Mouse (Mus musculus): ENCODE data around the gene Gm20503. TPM values are rescaled to one million over a fixed set of nuclear protein-coding genes. Genes with fewer than 3 reads are reported as not detected.

Gm20503 gene
- polyA plus RNA-seq, 1 experiment from 2014 or later = 6.9 TPM

DNA sequence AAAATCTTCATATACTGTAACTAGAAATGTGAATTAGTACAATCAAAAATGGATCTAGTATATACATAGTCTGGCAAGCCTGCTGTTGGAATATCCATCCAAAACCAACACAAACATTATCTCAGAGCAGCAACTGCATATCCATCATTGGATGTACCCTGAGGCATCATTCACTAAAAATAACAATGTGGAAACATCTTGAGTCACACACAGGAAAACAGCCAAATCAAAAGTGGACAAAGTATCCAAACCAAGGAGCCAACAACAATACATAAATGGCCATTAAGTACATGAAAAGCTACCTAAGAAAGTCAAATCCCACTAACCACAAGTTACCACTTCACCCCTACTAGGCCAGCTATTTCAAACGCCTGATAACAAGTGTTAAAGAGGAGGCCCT is 86.4 kb downstream of the Gm20503 start:
- H3K36me3 ChIP-seq (ENCODE audit: control insufficient read depth, insufficient read depth, low read length) = no peaks in the 10 kb centered on the region
- H3K4me3 ChIP-seq (ENCODE audit: low read depth, low read length) = no peak overlapping the region
- no peaks in the 10 kb centered on the region for H3K4me1 ChIP-seq (replicated peaks; ENCODE audit: control insufficient read depth, insufficient read depth, low read length)
- no peaks in the 10 kb centered on the region for H3K27me3 ChIP-seq (ENCODE audit: control insufficient read depth, insufficient read depth, low read length)
- H3K4me2 ChIP-seq (replicated peaks; ENCODE audit: low read depth, low read length) = no peak overlapping the region
- WGBS = 59% methylated on average over 1 of the region's 1 CpGs
- H3K9me3 ChIP-seq (ENCODE audit: control insufficient read depth, low read length) = no peaks in the 10 kb centered on the region
- DNase-seq (ENCODE audit: low spot score) (no peak), ATAC-seq (ENCODE audit: low FRiP score) (no peak)
- H3K27ac ChIP-seq (ENCODE audit: low read depth, low read length) = no peak overlapping the region
- H3K9ac ChIP-seq (ENCODE audit: low read depth, low read length) = no peak overlapping the region

Other genes with a start within 250 kb of the Gm20503 start
- gene Olfr267, start 215.5 kb upstream of the Gm20503 start, polyA plus RNA-seq (2014; fragmentation: Nextera tagmentation; extraction: Ambion mirVana) = 0.06 and 0.18 TPM in 2 replicates
- gene Ecpas, start 90.5 kb upstream of the Gm20503 start, polyA plus RNA-seq (2014; fragmentation: Nextera tagmentation; extraction: Ambion mirVana) = 41.9 and 43.4 TPM in 2 replicates
- 0.73 and 0.93 TPM in 2 replicates for gene Zkscan16, start 59.6 kb upstream of the Gm20503 start, polyA plus RNA-seq (2014; fragmentation: Nextera tagmentation; extraction: Ambion mirVana)
- 17.4 and 19.5 TPM in 2 replicates for gene Ptgr1, start 16.1 kb upstream of the Gm20503 start, polyA plus RNA-seq (2014; fragmentation: Nextera tagmentation; extraction: Ambion mirVana)
- gene Dnajc25, start 8.1 kb upstream of the Gm20503 start, polyA plus RNA-seq (2014; fragmentation: Nextera tagmentation; extraction: Ambion mirVana) = 5.4 and 6.5 TPM in 2 replicates
- gene Gng10, start 31.9 kb downstream of the Gm20503 start, polyA plus RNA-seq (2014; fragmentation: Nextera tagmentation; extraction: Ambion mirVana) = 99.2 and 104 TPM in 2 replicates
- gene AI481877, start 135.8 kb downstream of the Gm20503 start, polyA plus RNA-seq (2014; fragmentation: Nextera tagmentation; extraction: Ambion mirVana) = not detected in 2 replicates
- 15.0 and 19.7 TPM in 2 replicates for gene Ugcg, start 186.0 kb downstream of the Gm20503 start, polyA plus RNA-seq (2014; fragmentation: Nextera tagmentation; extraction: Ambion mirVana)